Mouse (Mus musculus): ENCODE results near the gene Alkbh7.

GRCm38 (mm10) chr17:56989467-56990114 is 7.5 kb upstream of the Alkbh7 start:
- TF ChIP-seq CTCF (IDR thresholded peaks at IDR 0.05; ENCODE audit: borderline replicate concordance, insufficient read depth, low read length), result no peak
- peak; percentile 76; the same call in 1 of the 2 replicates for TF ChIP-seq POLR2A (IDR thresholded peaks at IDR 0.05; ENCODE audit: low read depth, low read length)

Data from embryonic fibroblast, embryonic 13.5 days (primary cell).